Mouse (Mus musculus): ENCODE data around the gene Dctn5. TPM values are rescaled to one million over a fixed set of nuclear protein-coding genes. Genes with fewer than 3 reads are reported as not detected.

Dctn5 gene
- polyA plus RNA-seq, 1 experiment from 2014 or later, result 95.4 TPM

DNA sequence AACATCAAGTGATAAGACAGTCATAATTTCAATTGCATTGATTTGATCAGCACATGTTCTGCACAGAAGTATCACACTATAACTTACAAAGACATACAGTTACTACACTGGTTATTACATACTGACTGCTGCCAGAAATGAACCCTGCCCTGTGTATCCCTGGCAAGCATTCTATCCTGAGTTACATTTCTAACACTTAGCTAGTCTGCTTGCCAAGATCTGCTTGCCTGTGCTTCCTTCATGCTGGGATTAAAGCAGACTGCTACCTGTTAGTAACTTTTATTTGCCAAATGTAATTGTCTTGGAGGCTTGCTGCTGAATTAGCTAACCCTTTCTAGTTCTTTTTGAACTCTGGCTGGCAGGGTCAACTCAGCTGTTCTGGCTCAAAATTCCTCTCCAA lies 8.2 kb downstream of the Dctn5 start:
- Histone ChIP-seq H3K27me3 (replicated peaks; ENCODE audit: control insufficient read depth, insufficient read depth, low read length) (no peaks in the 10 kb centered on the region), H3K27ac (ENCODE audit: low read depth, low read length) (no peak overlapping the region)

DNA sequence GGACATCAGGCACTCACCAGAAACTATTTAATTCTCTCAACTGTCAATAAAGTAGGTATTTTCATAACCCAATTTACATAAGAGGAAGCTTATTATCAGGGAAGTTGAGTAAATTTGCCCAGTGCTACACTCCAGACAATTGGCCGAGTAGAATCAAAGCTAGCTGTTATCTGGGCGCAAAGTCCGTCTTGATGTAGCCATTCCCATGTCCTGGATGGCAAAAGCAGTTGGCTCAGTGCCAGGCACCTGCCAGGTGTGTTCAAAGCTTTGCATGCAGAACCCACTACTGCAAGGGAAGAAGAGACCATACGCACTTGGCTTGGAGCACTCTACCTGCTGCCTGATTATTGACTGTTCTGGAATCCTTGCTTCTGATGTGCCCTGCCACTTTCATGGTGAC lies 19.6 kb downstream of the Dctn5 start:
- 76% methylated on average over 4 of the region's 4 CpGs for WGBS
- ATAC-seq (replicated peaks; ENCODE audit: low FRiP score) (no peak), DNase-seq (ENCODE audit: low spot score) (no peak)
- H3K9me3 ChIP-seq (ENCODE audit: control insufficient read depth, low read length), result no peaks in the 10 kb centered on the region
- no peak overlapping the region for H3K4me3 ChIP-seq (ENCODE audit: low read depth, low read length)
- peaks cover 18% of the 10 kb centered on the region for H3K36me3 ChIP-seq (ENCODE audit: control insufficient read depth, insufficient read depth, low read length)
- H3K9ac ChIP-seq (ENCODE audit: low read depth, low read length), result no peak overlapping the region
- no peak overlapping the region for H3K4me2 ChIP-seq
- H3K4me1 ChIP-seq (replicated peaks; ENCODE audit: control insufficient read depth, insufficient read depth, low read length), result no peaks in the 10 kb centered on the region; the same call in 1 of the 2 replicates
- H3K27me3 ChIP-seq (replicated peaks; ENCODE audit: control insufficient read depth, insufficient read depth, low read length), result no peaks in the 10 kb centered on the region
- H3K27ac ChIP-seq (ENCODE audit: low read depth, low read length), result no peak overlapping the region

More for the DNA sequence above, 8.2 kb downstream of the Dctn5 start:
- H3K4me2 ChIP-seq, result no peak overlapping the region
- no peak overlapping the region for H3K9ac ChIP-seq (ENCODE audit: low read depth, low read length)
- no peaks in the 10 kb centered on the region for H3K9me3 ChIP-seq (ENCODE audit: control insufficient read depth, low read length)
- no peaks in the 10 kb centered on the region for H3K4me1 ChIP-seq (replicated peaks; ENCODE audit: control insufficient read depth, insufficient read depth, low read length)
- peaks cover 40% of the 10 kb centered on the region for H3K36me3 ChIP-seq (ENCODE audit: control insufficient read depth, insufficient read depth, low read length)
- DNase-seq (ENCODE audit: low spot score), result no peak
- no peak overlapping the region for H3K4me3 ChIP-seq (ENCODE audit: low read depth, low read length)
- no peak for ATAC-seq (replicated peaks; ENCODE audit: low FRiP score)

DNA sequence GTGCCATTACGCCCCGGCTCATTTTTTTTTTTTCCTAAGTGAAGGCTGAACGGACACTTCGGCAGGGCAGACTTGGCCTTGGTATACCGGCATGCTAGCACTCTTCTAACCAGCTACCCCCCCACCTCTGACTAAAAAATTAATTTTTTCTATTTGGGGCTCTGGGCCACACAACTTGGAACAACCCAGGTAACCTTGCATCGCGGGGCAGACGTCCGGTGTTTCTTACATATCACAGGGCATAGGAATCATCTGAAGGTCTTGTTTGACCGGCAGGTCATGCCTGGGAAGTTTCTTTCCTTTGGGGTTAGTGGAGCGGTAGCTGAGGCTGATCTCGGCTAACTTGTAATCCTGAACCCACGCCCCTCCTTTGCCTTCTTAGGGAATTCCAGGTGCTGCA lies 25.6 kb downstream of the Dctn5 start:
- H3K27me3 ChIP-seq (replicated peaks; ENCODE audit: control insufficient read depth, insufficient read depth, low read length), result no peaks in the 10 kb centered on the region
- H3K4me1 ChIP-seq (replicated peaks; ENCODE audit: control insufficient read depth, insufficient read depth, low read length), result peaks cover 13% of the 10 kb centered on the region
- DNase-seq (ENCODE audit: low spot score), result no peak
- peak overlapping the region; percentile 91 for H3K4me2 ChIP-seq
- ATAC-seq (replicated peaks; ENCODE audit: low FRiP score), result peak; percentile 5; the same call in 1 of the 2 replicates
- WGBS, result 7% methylated on average over 13 of the region's 13 CpGs
- H3K27ac ChIP-seq (ENCODE audit: low read depth, low read length), result peak overlapping the region; percentile 81
- peak overlapping the region; percentile 94 for H3K9ac ChIP-seq (ENCODE audit: low read depth, low read length)
- no peaks in the 10 kb centered on the region for H3K9me3 ChIP-seq (ENCODE audit: control insufficient read depth, low read length)
- peak overlapping the region; percentile 89 for H3K4me3 ChIP-seq (ENCODE audit: low read depth, low read length)
- peaks cover 14% of the 10 kb centered on the region for H3K36me3 ChIP-seq (ENCODE audit: control insufficient read depth, insufficient read depth, low read length)

- DNase-seq (ENCODE audit: low spot score), result peak; percentile 88
- peak within 1 kb of the TSS; percentile 91 for H3K4me2 ChIP-seq
- no peaks in the 10 kb centered on the region for H3K9me3 ChIP-seq (ENCODE audit: control insufficient read depth, low read length)
- WGBS, result under 1% methylated on average over 63 of the region's 63 CpGs
- peaks cover 19% of the 10 kb centered on the region for H3K36me3 ChIP-seq (ENCODE audit: control insufficient read depth, insufficient read depth, low read length)
- peak within 1 kb of the TSS; percentile 89 for H3K4me3 ChIP-seq (ENCODE audit: low read depth, low read length)
- peak within 1 kb of the TSS; percentile 94 for H3K9ac ChIP-seq (ENCODE audit: low read depth, low read length)
- peak; percentile 95 for ATAC-seq (replicated peaks; ENCODE audit: low FRiP score)
- peak within 1 kb of the TSS; percentile 81 for H3K27ac ChIP-seq (ENCODE audit: low read depth, low read length)
- peaks cover 13% of the 10 kb centered on the region for H3K4me1 ChIP-seq (replicated peaks; ENCODE audit: control insufficient read depth, insufficient read depth, low read length)
- no peaks in the 10 kb centered on the region for H3K27me3 ChIP-seq (replicated peaks; ENCODE audit: control insufficient read depth, insufficient read depth, low read length)
Observed at GRCm38 (mm10) chr7:122158915-122159902, 26.4 kb downstream of the Dctn5 start, which contains the start of gene Plk1. TSS of gene Plk1 (plus strand) at chr7:122159439.

DNA sequence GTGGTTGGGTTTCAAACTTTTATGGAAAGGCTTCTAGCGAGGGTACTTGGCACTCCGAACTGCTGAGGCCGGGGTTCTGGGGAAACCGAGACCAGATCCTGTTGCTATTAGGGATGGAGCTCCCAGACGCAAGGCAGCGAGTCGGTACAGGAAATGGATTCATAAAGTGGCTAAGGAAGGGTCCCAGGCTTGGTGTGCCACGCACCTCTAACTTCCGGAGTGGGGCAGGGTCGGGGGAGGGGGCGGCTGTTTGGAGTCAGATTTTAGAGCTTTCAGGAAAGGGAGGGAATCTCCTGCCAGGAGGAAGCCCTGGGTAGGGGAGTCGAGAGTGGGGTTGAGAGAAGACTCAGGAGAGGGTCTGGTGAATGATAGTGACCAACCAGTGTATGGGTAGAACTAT lies 27.2 kb downstream of the Dctn5 start:
- 0% methylated on average over 12 of the region's 12 CpGs for WGBS
- ATAC-seq (replicated peaks; ENCODE audit: low FRiP score) (no peak), DNase-seq (ENCODE audit: low spot score) (no peak)
- Histone ChIP-seq H3K27ac (ENCODE audit: low read depth, low read length) (peak overlapping the region; percentile 81), H3K4me2 (peak overlapping the region; percentile 91), H3K27me3 (replicated peaks; ENCODE audit: control insufficient read depth, insufficient read depth, low read length) (no peaks in the 10 kb centered on the region), H3K9ac (ENCODE audit: low read depth, low read length) (peak overlapping the region; percentile 94), H3K4me3 (ENCODE audit: low read depth, low read length) (peak overlapping the region; percentile 89), H3K36me3 (ENCODE audit: control insufficient read depth, insufficient read depth, low read length) (peaks cover 26% of the 10 kb centered on the region), H3K9me3 (ENCODE audit: control insufficient read depth, low read length) (no peaks in the 10 kb centered on the region), H3K4me1 (replicated peaks; ENCODE audit: control insufficient read depth, insufficient read depth, low read length) (peaks cover 13% of the 10 kb centered on the region)

GRCm38 (mm10) chr7:122163766-122164165 lies 30.9 kb downstream of the Dctn5 start:
- H3K4me2 ChIP-seq, result no peak overlapping the region
- ATAC-seq (replicated peaks; ENCODE audit: low FRiP score) (no peak), DNase-seq (ENCODE audit: low spot score) (no peak)
- H3K36me3 ChIP-seq (ENCODE audit: control insufficient read depth, insufficient read depth, low read length), result peaks cover 55% of the 10 kb centered on the region
- H3K9me3 ChIP-seq (ENCODE audit: control insufficient read depth, low read length), result no peaks in the 10 kb centered on the region
- WGBS, result 92% methylated on average over 8 of the region's 8 CpGs
- H3K27me3 ChIP-seq (replicated peaks; ENCODE audit: control insufficient read depth, insufficient read depth, low read length), result no peaks in the 10 kb centered on the region
- no peak overlapping the region for H3K9ac ChIP-seq (ENCODE audit: low read depth, low read length)
- H3K27ac ChIP-seq (ENCODE audit: low read depth, low read length), result no peak overlapping the region
- H3K4me1 ChIP-seq (replicated peaks; ENCODE audit: control insufficient read depth, insufficient read depth, low read length), result peaks cover 7% of the 10 kb centered on the region
- no peak overlapping the region for H3K4me3 ChIP-seq (ENCODE audit: low read depth, low read length)

- H3K4me1 ChIP-seq (replicated peaks; ENCODE audit: control insufficient read depth, insufficient read depth, low read length), result no peaks in the 10 kb centered on the region
- no peak for ATAC-seq (replicated peaks; ENCODE audit: low FRiP score)
Observed at GRCm38 (mm10) chr7:122167203-122167602, 34.4 kb downstream of the Dctn5 start.

DNA sequence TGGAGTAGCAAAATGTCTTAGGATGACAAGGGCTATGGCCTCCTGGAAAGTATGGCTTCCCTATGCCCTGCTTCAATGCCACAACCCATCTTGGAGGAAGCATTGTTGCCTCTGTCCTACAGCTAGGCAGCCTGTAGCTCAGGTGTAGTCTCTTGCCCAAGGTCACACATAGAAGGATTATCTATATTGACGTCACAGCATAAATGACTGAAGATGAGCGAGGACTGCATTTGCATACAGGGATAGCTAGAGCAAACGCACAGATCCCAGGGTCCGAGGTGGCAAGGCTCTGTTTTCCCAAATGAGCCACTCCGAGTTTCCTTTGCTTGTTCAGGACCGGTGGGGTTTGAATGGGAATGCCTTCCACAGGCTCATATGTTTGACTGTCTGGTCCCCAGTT lies 37.9 kb downstream of the Dctn5 start:
- no peaks in the 10 kb centered on the region for H3K4me1 ChIP-seq (replicated peaks; ENCODE audit: control insufficient read depth, insufficient read depth, low read length)
- peaks cover 43% of the 10 kb centered on the region for H3K36me3 ChIP-seq (ENCODE audit: control insufficient read depth, insufficient read depth, low read length)
- ATAC-seq (replicated peaks; ENCODE audit: low FRiP score) (no peak), DNase-seq (ENCODE audit: low spot score) (no peak)
- H3K27me3 ChIP-seq (replicated peaks; ENCODE audit: control insufficient read depth, insufficient read depth, low read length), result no peaks in the 10 kb centered on the region
- H3K9ac ChIP-seq (ENCODE audit: low read depth, low read length), result no peak overlapping the region
- H3K9me3 ChIP-seq (ENCODE audit: control insufficient read depth, low read length), result no peaks in the 10 kb centered on the region
- H3K27ac ChIP-seq (ENCODE audit: low read depth, low read length), result no peak overlapping the region
- WGBS, result 77% methylated on average over 6 of the region's 6 CpGs
- H3K4me2 ChIP-seq, result no peak overlapping the region
- no peak overlapping the region for H3K4me3 ChIP-seq (ENCODE audit: low read depth, low read length)

More at GRCm38 (mm10) chr7:122167203-122167602, 34.4 kb downstream of the Dctn5 start:
- Histone ChIP-seq H3K4me3 (ENCODE audit: low read depth, low read length) (no peak overlapping the region), H3K27me3 (replicated peaks; ENCODE audit: control insufficient read depth, insufficient read depth, low read length) (no peaks in the 10 kb centered on the region), H3K36me3 (ENCODE audit: control insufficient read depth, insufficient read depth, low read length) (peaks cover 69% of the 10 kb centered on the region), H3K4me2 (no peak overlapping the region), H3K27ac (ENCODE audit: low read depth, low read length) (no peak overlapping the region), H3K9ac (ENCODE audit: low read depth, low read length) (no peak overlapping the region), H3K9me3 (ENCODE audit: control insufficient read depth, low read length) (no peaks in the 10 kb centered on the region)
- no peak for DNase-seq (ENCODE audit: low spot score)
- WGBS, result 91% methylated on average over 7 of the region's 7 CpGs

All from liver, embryonic 11.5 days (tissue).